Mouse (Mus musculus) liver, adult 2 months (tissue): ENCODE measurements around the gene Pik3c2b. TPM values are rescaled to one million over a fixed set of nuclear protein-coding genes. Genes with fewer than 3 reads are reported as not detected.
A peak's percentile ranks its signal among the peaks of the same experiment; 100 is the strongest.

ENCODE experiments used
- DNase-seq: peaks from one replicate; pipeline ENCODE4 v3.0.0-alpha.2; 2011; ENCODE audit warnings: low read depth, low spot score; ENCODE audit errors: extremely low read depth
- H3K27ac ChIP-seq: fragments of 200-500 bp; replicated peaks from 2 replicates; pipeline ENCODE4 v1.5.1; 2012; ENCODE audit warnings: low read depth, mild to moderate bottlenecking, control low read depth, inconsistent platforms, low read length; ENCODE audit not compliant: insufficient read depth
- H3K27me3 ChIP-seq: fragments of 200-500 bp; 2 replicates; pipeline ENCODE4 v1.6.1; 2012; ENCODE audit warnings: mild to moderate bottlenecking, moderate library complexity, low read length, inconsistent platforms; ENCODE audit not compliant: control insufficient read depth, insufficient read depth
- H3K36me3 ChIP-seq: fragments of 200-500 bp; 2 replicates; pipeline ENCODE4 v1.6.1; 2012; ENCODE audit warnings: low read length, inconsistent platforms; ENCODE audit not compliant: control insufficient read depth, insufficient read depth
- H3K4me1 ChIP-seq: fragments of 200-500 bp; 2 replicates; pipeline ENCODE4 v1.6.1; 2011; ENCODE audit warnings: low read length; ENCODE audit not compliant: control insufficient read depth, insufficient read depth
- H3K4me3 ChIP-seq: fragments of 200-500 bp; 2 replicates; pipeline ENCODE4 v1.5.1; 2011; ENCODE audit warnings: low read depth, mild to moderate bottlenecking, control low read depth, low read length, moderate library complexity; ENCODE audit not compliant: insufficient read depth
- H3K79me2 ChIP-seq: fragments of 200-500 bp; 2 replicates; pipeline ENCODE4 v1.6.1; 2012; ENCODE audit warnings: inconsistent platforms, mild to moderate bottlenecking, low read length, moderate library complexity; ENCODE audit not compliant: control insufficient read depth, insufficient read depth
- H3K9ac ChIP-seq: fragments of 200-500 bp; 2 replicates; pipeline ENCODE4 v1.6.1; 2012; ENCODE audit warnings: low read depth, mild to moderate bottlenecking, control low read depth, inconsistent platforms, low read length
- CTCF ChIP-seq: fragments of 200-500 bp; IDR thresholded peaks from 2 replicates; pipeline ENCODE4 v1.5.1; 2011; ENCODE audit warnings: low read depth, low read length, control low read depth
- POLR2A ChIP-seq: fragments of 200-500 bp; IDR thresholded peaks from 2 replicates; pipeline ENCODE4 v1.6.1; 2011; ENCODE audit warnings: low read length, control low read depth; ENCODE audit not compliant: insufficient read depth; ENCODE audit errors: extremely low read depth
- WGBS: fragments of 180-500 bp; shearing (Covaris S2); methylation state at CpG from one replicate; pipeline ENCODE4 v1.1.7; 2018; 5-methylcytosine and 5-hydroxymethylcytosine counted together
- polyA plus RNA-seq: library from polyadenylated mRNA; depleted of rRNA; stranded (reverse); fragments of >200 nt; gene quantifications from 2 replicates; pipeline ENCODE4 v1.2.3, GENCODE M21; 2012
- total RNA-seq: library from RNA; depleted of rRNA; stranded (reverse); fragments of >200 nt; gene quantifications from 2 replicates; pipeline ENCODE4 v1.2.3, GENCODE M21; 2014

The Pik3c2b gene
- total and polyA plus RNA-seq, 2 experiments = 2.5 to 3.3 TPM

- peak overlapping the region; percentile 83 for H3K27ac ChIP-seq
- peak overlapping the region; percentile 60 for H3K9ac ChIP-seq
- 33% methylated on average over 7 of the region's 7 CpGs for whole genome bisulfite sequencing
- no peaks in the 10 kb centered on the region for H3K27me3 ChIP-seq
- H3K36me3 ChIP-seq = no peaks in the 10 kb centered on the region; the same call in 1 of the 2 replicates
- no peak for TF ChIP-seq CTCF
- TF ChIP-seq POLR2A = no peak
- peak overlapping the region; percentile 59 for H3K4me3 ChIP-seq
- no peaks in the 10 kb centered on the region; the same call in 1 of the 2 replicates for H3K79me2 ChIP-seq
- peak; percentile 93 for DNase-seq
- peaks cover 2% of the 10 kb centered on the region; the same call in 1 of the 2 replicates for H3K4me1 ChIP-seq
Observed at GRCm38 (mm10) chr1:133103315-133103714, 57.8 kb downstream of the Pik3c2b start.

- WGBS = 39% methylated on average over 6 of the region's 6 CpGs
- DNase-seq = no peak
- Histone ChIP-seq H3K27ac (peak overlapping the region; percentile 83), H3K27me3 (no peaks in the 10 kb centered on the region), H3K79me2 (no peaks in the 10 kb centered on the region; the same call in 1 of the 2 replicates), H3K9ac (peak overlapping the region; percentile 60), H3K36me3 (no peaks in the 10 kb centered on the region; the same call in 1 of the 2 replicates), H3K4me3 (peak overlapping the region; percentile 59), H3K4me1 (peaks cover 2% of the 10 kb centered on the region; the same call in 1 of the 2 replicates)
- TF ChIP-seq CTCF = no peak
- no peak for TF ChIP-seq POLR2A
Observed at GRCm38 (mm10) chr1:133103871-133104270, 58.4 kb downstream of the Pik3c2b start.

GRCm38 (mm10) chr1:133116108-133116507, 70.6 kb downstream of the Pik3c2b start:
- no peaks in the 10 kb centered on the region for H3K27me3 ChIP-seq
- 95% methylated on average over 4 of the region's 4 CpGs for WGBS
- H3K79me2 ChIP-seq = no peaks in the 10 kb centered on the region
- no peak overlapping the region for H3K27ac ChIP-seq
- H3K4me3 ChIP-seq = no peak overlapping the region
- no peaks in the 10 kb centered on the region for H3K36me3 ChIP-seq
- H3K9ac ChIP-seq = no peak overlapping the region
- H3K4me1 ChIP-seq = peaks cover 19% of the 10 kb centered on the region
- no peak for DNase-seq
- TF ChIP-seq CTCF (no peak), POLR2A (no peak)

GRCm38 (mm10) chr1:133118127-133118526, 72.7 kb downstream of the Pik3c2b start:
- Histone ChIP-seq H3K9ac (no peak overlapping the region), H3K79me2 (no peaks in the 10 kb centered on the region), H3K27ac (no peak overlapping the region), H3K36me3 (no peaks in the 10 kb centered on the region), H3K4me3 (no peak overlapping the region), H3K27me3 (no peaks in the 10 kb centered on the region), H3K4me1 (peaks cover 23% of the 10 kb centered on the region)
- DNase-seq = peak; percentile 57
- WGBS = 80% methylated on average over 5 of the region's 5 CpGs
- TF ChIP-seq CTCF (no peak), POLR2A (no peak)

- H3K27me3 ChIP-seq = no peaks in the 10 kb centered on the region
- no peaks in the 10 kb centered on the region for H3K79me2 ChIP-seq
- H3K4me1 ChIP-seq = peaks cover 23% of the 10 kb centered on the region
- H3K36me3 ChIP-seq = no peaks in the 10 kb centered on the region
- no peak for TF ChIP-seq POLR2A
- no peak for TF ChIP-seq CTCF
- H3K4me3 ChIP-seq = no peak overlapping the region
- peak; percentile 63 for DNase-seq
- H3K9ac ChIP-seq = no peak overlapping the region
- H3K27ac ChIP-seq = no peak overlapping the region
- WGBS = 21% methylated on average over 3 of the region's 3 CpGs
Observed at GRCm38 (mm10) chr1:133118844-133119243, 73.4 kb downstream of the Pik3c2b start.

- Histone ChIP-seq H3K4me3 (no peak overlapping the region), H3K9ac (no peak overlapping the region), H3K36me3 (no peaks in the 10 kb centered on the region), H3K79me2 (no peaks in the 10 kb centered on the region), H3K27me3 (no peaks in the 10 kb centered on the region), H3K4me1 (peaks cover 28% of the 10 kb centered on the region), H3K27ac (peak overlapping the region; percentile 100)
- 18% methylated on average over 7 of the region's 7 CpGs for WGBS
- no peak for TF ChIP-seq CTCF
- no peak for TF ChIP-seq POLR2A
- DNase-seq = peak; percentile 88
Observed at GRCm38 (mm10) chr1:133119931-133120712, 74.7 kb downstream of the Pik3c2b start.
